Mouse (Mus musculus) liver, postnatal 0 days (tissue): ENCODE measurements around the gene Acads.

Source experiments
- CTCF ChIP-seq: sonication (generic); IDR thresholded peaks from 2 replicates; pipeline ENCODE4 v1.5.1; 2016; ENCODE audit warnings: antibody characterized with exemption, low read depth
- EP300 ChIP-seq: IDR thresholded peaks from 2 replicates; pipeline ENCODE4 v1.6.1; 2016; ENCODE audit warnings: antibody characterized with exemption, low read depth, mild to moderate bottlenecking

GRCm38 (mm10) chr5:115099530-115099929, 19.6 kb downstream of the Acads start:
- no peak for TF ChIP-seq CTCF
- no peak for TF ChIP-seq EP300
